Mouse (Mus musculus) spleen, adult 2 months (tissue): Measurements from ENCODE around the gene Upk2. TPM values are rescaled to one million over a fixed set of nuclear protein-coding genes. Genes with fewer than 3 reads are reported as not detected.
"Not testable (repeated sequence)": the region's sequence is repeated elsewhere in the genome, so short reads cannot be mapped to it uniquely, and the experiment has no call there.

Experiments used
- DNase-seq, 2 experiments: peaks; one replicate each; pipeline versions ENCODE4 v3.0.0 to v3.0.0-alpha.2; 2012 to 2021; ENCODE audit warnings: low spot score in 2 of 2, low read depth in 1 of 2
- H3K27ac ChIP-seq: fragments of 200-500 bp; 2 replicates; pipeline ENCODE4 v1.5.1; 2012; ENCODE audit warnings: low read length, inconsistent platforms; ENCODE audit not compliant: insufficient read depth
- H3K27me3 ChIP-seq: fragments of 200-500 bp; 2 replicates; pipeline ENCODE4 v1.6.1; 2012; ENCODE audit warnings: mild to moderate bottlenecking, moderate library complexity, low read length, inconsistent platforms; ENCODE audit not compliant: control insufficient read depth, insufficient read depth
- H3K36me3 ChIP-seq: fragments of 200-500 bp; 2 replicates; pipeline ENCODE4 v1.6.1; 2012; ENCODE audit warnings: mild to moderate bottlenecking, low read length, inconsistent platforms; ENCODE audit not compliant: control insufficient read depth, insufficient read depth
- H3K4me1 ChIP-seq: fragments of 200-500 bp; 2 replicates; pipeline ENCODE4 v1.6.1; 2011; ENCODE audit warnings: inconsistent platforms; ENCODE audit not compliant: control insufficient read depth, insufficient read depth, insufficient read length
- H3K4me3 ChIP-seq: fragments of 200-500 bp; 2 replicates; pipeline ENCODE4 v1.5.1; 2011; ENCODE audit warnings: mild to moderate bottlenecking, inconsistent platforms; ENCODE audit not compliant: insufficient read depth, insufficient read length; ENCODE audit errors: extremely low read depth
- CTCF ChIP-seq: fragments of 200-500 bp; IDR thresholded peaks from 2 replicates; pipeline ENCODE4 v1.5.1; 2011; ENCODE audit warnings: mild to moderate bottlenecking, inconsistent platforms; ENCODE audit not compliant: insufficient read depth, insufficient read length, insufficient replicate concordance; ENCODE audit errors: extremely low read depth
- POLR2A ChIP-seq: fragments of 200-500 bp; IDR thresholded peaks from 2 replicates; pipeline ENCODE4 v1.6.1; 2011; ENCODE audit warnings: low read depth, low read length, inconsistent platforms
- WGBS: fragments of 180-500 bp; shearing (Covaris S2); methylation state at CpG from one replicate; pipeline ENCODE4 v1.1.7; 2018; 5-methylcytosine and 5-hydroxymethylcytosine counted together
- polyA plus RNA-seq: library from polyadenylated mRNA; depleted of rRNA; stranded (reverse); fragments of >200 nt; gene quantifications from 2 replicates; pipeline ENCODE4 v1.2.3, GENCODE M21; 2012

The Upk2 gene
- polyA plus RNA-seq, 1 experiment: not detected

DNA sequence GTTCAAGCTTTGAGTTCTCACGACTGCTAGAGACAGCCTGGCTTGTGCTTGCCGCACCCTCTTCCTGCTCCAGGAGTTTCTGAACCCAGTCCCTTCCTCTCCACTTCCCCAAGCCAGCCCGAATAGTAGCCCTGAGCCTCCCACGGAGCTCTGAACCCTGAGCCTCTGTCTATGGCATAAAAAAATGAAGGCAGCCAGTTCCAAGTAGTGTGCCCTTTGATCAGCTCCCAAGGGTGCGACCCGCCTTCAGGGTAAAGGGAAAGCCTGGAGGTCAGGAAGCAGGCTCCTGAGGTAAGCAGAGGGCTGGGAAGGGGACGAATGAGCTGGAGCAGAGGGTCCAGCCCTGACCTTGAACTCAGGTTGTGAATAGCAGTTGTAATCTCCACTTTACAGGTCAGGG lies 13.4 kb upstream of the Upk2 start:
- WGBS: 61% methylated on average over 7 of the region's 7 CpGs
- H3K4me1 ChIP-seq: no peaks in the 10 kb centered on the region
- peaks cover 3% of the 10 kb centered on the region; the same call in 1 of the 2 replicates for H3K27me3 ChIP-seq
- H3K36me3 ChIP-seq: no peaks in the 10 kb centered on the region
- no peak overlapping the region for H3K4me3 ChIP-seq
- H3K27ac ChIP-seq: no peak overlapping the region
- DNase-seq: no peak
- TF ChIP-seq CTCF (no peak), POLR2A (no peak)

GRCm38 (mm10) chr9:44461950-44462349 lies 7.2 kb upstream of the Upk2 start:
- no peak overlapping the region for H3K4me3 ChIP-seq
- no peak overlapping the region for H3K27ac ChIP-seq
- WGBS: 41% methylated on average over 5 of the region's 5 CpGs
- peaks cover 4% of the 10 kb centered on the region; the same call in 1 of the 2 replicates for H3K4me1 ChIP-seq
- no peaks in the 10 kb centered on the region for H3K27me3 ChIP-seq
- no peak for DNase-seq
- H3K36me3 ChIP-seq: no peaks in the 10 kb centered on the region
- TF ChIP-seq POLR2A (no peak), CTCF (no peak)

DNA sequence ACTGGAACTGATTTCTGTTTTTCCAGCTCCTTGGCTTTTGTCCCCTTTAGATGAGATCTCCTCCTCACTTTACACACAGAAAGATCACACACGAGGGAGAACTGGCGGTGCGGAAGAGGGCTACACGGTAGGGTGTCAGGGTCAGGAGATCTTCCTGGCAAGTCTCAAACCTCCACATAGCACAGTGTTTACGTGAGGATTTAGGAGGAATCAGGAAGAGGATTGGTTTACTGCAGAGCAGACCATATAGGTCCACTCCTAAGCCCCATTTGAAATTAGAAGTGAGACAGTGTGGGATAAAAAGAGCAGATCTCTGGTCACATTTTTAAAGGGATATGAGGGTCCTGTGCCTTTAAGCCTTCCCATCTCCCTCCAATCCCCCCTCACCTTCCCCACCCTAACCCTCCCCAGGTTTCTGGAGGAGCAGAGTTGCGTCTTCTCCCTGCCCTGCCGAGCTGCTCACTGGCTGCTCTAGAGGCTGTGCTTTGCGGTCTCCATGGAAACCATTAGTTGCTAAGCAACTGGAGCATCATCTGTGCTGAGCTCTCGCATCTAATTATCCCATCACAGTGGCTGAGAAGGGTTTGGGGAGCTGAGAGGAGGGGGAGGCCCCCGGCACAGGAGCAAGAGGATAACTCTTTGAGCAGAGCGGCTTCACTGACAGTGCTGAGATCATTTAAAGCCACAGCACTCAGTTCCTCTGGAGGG lies 2.4 kb upstream of the Upk2 start:
- no peak overlapping the region for H3K27ac ChIP-seq
- TF ChIP-seq CTCF: no peak
- no peaks in the 10 kb centered on the region for H3K36me3 ChIP-seq
- H3K4me3 ChIP-seq: no peak overlapping the region
- no peaks in the 10 kb centered on the region for H3K27me3 ChIP-seq
- peaks cover 4% of the 10 kb centered on the region; the same call in 1 of the 2 replicates for H3K4me1 ChIP-seq
- no peak for DNase-seq
- WGBS: 58% methylated on average over 11 of the region's 11 CpGs

DNA sequence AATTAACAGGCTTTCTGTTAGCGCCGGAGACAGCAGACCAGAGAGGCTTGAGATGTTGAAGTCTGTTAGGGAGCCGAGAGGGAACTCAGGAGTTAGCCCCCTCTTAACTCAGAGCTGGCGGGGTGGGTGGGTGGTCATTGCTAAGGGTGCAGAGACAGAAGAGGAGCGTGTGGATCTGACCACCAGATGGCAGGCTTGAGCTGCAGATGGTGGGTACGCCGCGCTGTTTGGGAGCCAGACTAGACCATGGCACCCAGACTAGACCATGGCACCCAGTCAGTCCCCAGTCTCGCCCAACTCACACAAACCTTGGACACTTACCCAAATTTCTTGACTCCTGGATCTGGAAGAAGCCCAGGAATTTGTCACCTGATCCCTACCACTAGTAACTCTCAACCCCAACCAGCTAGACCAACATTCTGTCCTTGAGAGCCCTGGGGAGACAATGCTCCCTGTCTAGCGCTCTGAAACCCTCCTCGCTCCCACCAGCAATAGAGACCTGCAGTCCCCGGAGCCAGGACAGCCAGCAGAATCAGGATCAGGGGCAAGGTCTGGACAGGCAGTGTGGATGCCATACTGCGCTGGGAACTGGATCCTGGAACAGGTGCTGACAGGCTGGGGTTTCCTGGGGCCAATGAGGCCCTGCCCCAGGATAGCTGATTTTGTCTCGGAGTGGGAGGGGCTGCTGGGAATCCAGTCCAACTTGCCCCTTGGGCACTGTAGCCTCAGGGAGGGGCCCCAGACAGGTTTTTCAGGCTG lies 465 bp downstream of the Upk2 start:
- Histone ChIP-seq H3K27me3 (no peaks in the 10 kb centered on the region), H3K36me3 (no peaks in the 10 kb centered on the region), H3K27ac (no peak overlapping the region), H3K4me3 (no peak overlapping the region), H3K4me1 (no peaks in the 10 kb centered on the region; the same call in 1 of the 2 replicates)
- TF ChIP-seq CTCF: peak; percentile 98
- no peak for TF ChIP-seq POLR2A
- 28% methylated on average over 14 of the region's 14 CpGs for WGBS
- peak; percentile 63 to 81 for DNase-seq

- Histone ChIP-seq H3K36me3 (no peaks in the 10 kb centered on the region), H3K27me3 (no peaks in the 10 kb centered on the region), H3K4me1 (no peaks in the 10 kb centered on the region; the same call in 1 of the 2 replicates), H3K4me3 (no peak overlapping the region), H3K27ac (no peak overlapping the region)
- no peak for TF ChIP-seq CTCF
- no peak for TF ChIP-seq POLR2A
- DNase-seq: no peak
Measured at GRCm38 (mm10) chr9:44450387-44450786, 4.4 kb downstream of the Upk2 start.

- DNase-seq, H3K27me3 ChIP-seq, H3K4me1 ChIP-seq, H3K36me3 ChIP-seq, H3K4me3 ChIP-seq, H3K27ac ChIP-seq: not testable (repeated sequence)
- 83% methylated on average over 7 of the region's 7 CpGs for WGBS
Measured at GRCm38 (mm10) chr9:44444402-44445025, 10.3 kb downstream of the Upk2 start.

- DNase-seq: no peak
- Histone ChIP-seq H3K27me3 (no peaks in the 10 kb centered on the region), H3K36me3 (no peaks in the 10 kb centered on the region), H3K4me1 (no peaks in the 10 kb centered on the region; the same call in 1 of the 2 replicates), H3K4me3 (no peak within 1 kb of the TSS), H3K27ac (no peak within 1 kb of the TSS)
- WGBS: 89% methylated on average over 19 of the region's 19 CpGs
- TF ChIP-seq CTCF: no peak
- no peak for TF ChIP-seq POLR2A
Measured at GRCm38 (mm10) chr9:44440961-44441360, 13.8 kb downstream of the Upk2 start, which contains the start of gene Foxr1. Gene Foxr1, minus strand, starts transcription at chr9:44441136.
